Mouse (Mus musculus) liver, adult 2 months (tissue): Measurements from ENCODE around the gene 1700013G24Rik. TPM values are rescaled to one million over a fixed set of nuclear protein-coding genes. Genes with fewer than 3 reads are reported as not detected.

Experiments
- DNase-seq: peaks from one replicate; pipeline ENCODE4 v3.0.0-alpha.2; 2011; ENCODE audit warnings: low read depth, low spot score; ENCODE audit errors: extremely low read depth
- H3K27ac ChIP-seq: fragments of 200-500 bp; replicated peaks from 2 replicates; pipeline ENCODE4 v1.5.1; 2012; ENCODE audit warnings: low read depth, mild to moderate bottlenecking, control low read depth, inconsistent platforms, low read length; ENCODE audit not compliant: insufficient read depth
- H3K27me3 ChIP-seq: fragments of 200-500 bp; 2 replicates; pipeline ENCODE4 v1.6.1; 2012; ENCODE audit warnings: mild to moderate bottlenecking, moderate library complexity, low read length, inconsistent platforms; ENCODE audit not compliant: control insufficient read depth, insufficient read depth
- H3K36me3 ChIP-seq: fragments of 200-500 bp; 2 replicates; pipeline ENCODE4 v1.6.1; 2012; ENCODE audit warnings: low read length, inconsistent platforms; ENCODE audit not compliant: control insufficient read depth, insufficient read depth
- H3K4me1 ChIP-seq: fragments of 200-500 bp; 2 replicates; pipeline ENCODE4 v1.6.1; 2011; ENCODE audit warnings: low read length; ENCODE audit not compliant: control insufficient read depth, insufficient read depth
- H3K4me3 ChIP-seq: fragments of 200-500 bp; 2 replicates; pipeline ENCODE4 v1.5.1; 2011; ENCODE audit warnings: low read depth, mild to moderate bottlenecking, control low read depth, low read length, moderate library complexity; ENCODE audit not compliant: insufficient read depth
- H3K79me2 ChIP-seq: fragments of 200-500 bp; 2 replicates; pipeline ENCODE4 v1.6.1; 2012; ENCODE audit warnings: inconsistent platforms, mild to moderate bottlenecking, low read length, moderate library complexity; ENCODE audit not compliant: control insufficient read depth, insufficient read depth
- H3K9ac ChIP-seq: fragments of 200-500 bp; 2 replicates; pipeline ENCODE4 v1.6.1; 2012; ENCODE audit warnings: low read depth, mild to moderate bottlenecking, control low read depth, inconsistent platforms, low read length
- CTCF ChIP-seq: fragments of 200-500 bp; IDR thresholded peaks from 2 replicates; pipeline ENCODE4 v1.5.1; 2011; ENCODE audit warnings: low read depth, low read length, control low read depth
- POLR2A ChIP-seq: fragments of 200-500 bp; IDR thresholded peaks from 2 replicates; pipeline ENCODE4 v1.6.1; 2011; ENCODE audit warnings: low read length, control low read depth; ENCODE audit not compliant: insufficient read depth; ENCODE audit errors: extremely low read depth
- WGBS: fragments of 180-500 bp; shearing (Covaris S2); methylation state at CpG from one replicate; pipeline ENCODE4 v1.1.7; 2018; 5-methylcytosine and 5-hydroxymethylcytosine counted together
- polyA plus RNA-seq: library from polyadenylated mRNA; depleted of rRNA; stranded (reverse); fragments of >200 nt; gene quantifications from 2 replicates; pipeline ENCODE4 v1.2.3, GENCODE M21; 2012
- total RNA-seq: library from RNA; depleted of rRNA; stranded (reverse); fragments of >200 nt; gene quantifications from 2 replicates; pipeline ENCODE4 v1.2.3, GENCODE M21; 2014

1700013G24Rik gene
- total and polyA plus RNA-seq, 2 experiments, result not detected

DNA sequence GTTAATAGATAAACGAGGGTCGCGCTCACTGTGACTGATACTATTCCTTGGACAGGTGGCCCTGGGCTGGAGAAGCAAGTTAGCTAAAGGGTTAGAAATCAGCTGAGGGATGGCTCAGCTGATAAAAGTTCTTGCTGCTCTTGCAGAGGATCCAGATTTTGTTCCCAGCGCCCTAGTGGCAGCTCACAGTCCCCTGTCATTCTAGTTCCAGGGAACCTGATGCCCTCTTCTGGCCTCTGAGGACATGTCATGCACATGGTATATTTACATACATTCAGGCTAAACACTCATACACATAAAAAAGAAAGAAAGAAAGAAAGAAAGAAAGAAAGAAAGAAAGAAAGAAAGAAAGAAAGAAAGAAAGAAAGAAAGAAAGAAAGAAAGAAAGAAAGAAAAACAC, 11.8 kb upstream of the 1700013G24Rik start:
- no peak for TF ChIP-seq POLR2A
- DNase-seq, result no peak
- no peak overlapping the region for H3K4me3 ChIP-seq
- no peaks in the 10 kb centered on the region for H3K79me2 ChIP-seq
- H3K9ac ChIP-seq, result no peak overlapping the region
- no peaks in the 10 kb centered on the region for H3K27me3 ChIP-seq
- H3K4me1 ChIP-seq, result no peaks in the 10 kb centered on the region
- H3K36me3 ChIP-seq, result no peaks in the 10 kb centered on the region
- 94% methylated on average over 4 of the region's 4 CpGs for WGBS
- H3K27ac ChIP-seq, result no peak overlapping the region

DNA sequence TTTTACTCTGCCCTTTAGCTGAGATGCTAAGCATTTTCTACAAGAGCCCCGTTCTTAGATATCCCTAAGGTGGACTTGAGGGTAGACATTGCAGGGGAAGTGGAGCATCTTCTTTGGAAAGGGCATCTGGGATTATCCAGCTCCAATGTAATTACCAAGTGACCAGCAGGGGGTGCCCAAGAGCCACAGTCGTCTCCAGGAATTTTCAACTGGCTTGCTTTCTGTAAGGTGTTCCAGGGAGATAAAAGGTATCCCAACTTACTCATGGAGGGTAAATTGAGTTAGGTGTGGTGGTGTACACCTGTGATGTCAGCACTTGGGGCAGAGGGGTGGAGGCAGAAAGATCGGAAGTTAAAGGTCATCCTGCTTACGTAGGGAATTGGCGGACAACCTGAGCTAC, 9.5 kb upstream of the 1700013G24Rik start:
- no peak for TF ChIP-seq POLR2A
- TF ChIP-seq CTCF, result peak; percentile 70

DNA sequence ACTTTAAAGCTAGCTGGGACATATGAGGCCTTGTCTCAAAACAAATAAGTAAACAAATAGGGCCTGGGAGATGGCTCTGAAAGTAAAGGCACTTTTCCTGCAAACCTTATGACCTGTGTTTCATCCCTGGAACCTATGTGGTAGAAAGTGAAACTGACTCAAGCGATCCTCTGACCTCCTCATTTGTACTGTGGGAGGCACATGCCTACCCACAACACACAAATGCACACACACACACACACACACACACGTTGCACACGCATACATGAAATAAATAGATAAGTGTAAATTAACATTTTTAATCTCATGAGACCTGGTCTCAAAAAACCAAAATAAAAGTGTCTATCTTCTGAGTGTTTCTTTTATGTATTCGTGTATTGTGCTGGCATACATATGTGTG, 7.2 kb upstream of the 1700013G24Rik start:
- Histone ChIP-seq H3K79me2 (no peaks in the 10 kb centered on the region), H3K36me3 (no peaks in the 10 kb centered on the region), H3K27me3 (no peaks in the 10 kb centered on the region), H3K4me1 (no peaks in the 10 kb centered on the region), H3K27ac (no peak overlapping the region), H3K9ac (no peak overlapping the region), H3K4me3 (no peak overlapping the region)
- no peak for DNase-seq
- 84% methylated on average over 4 of the region's 4 CpGs for WGBS
- TF ChIP-seq POLR2A, result no peak
- no peak for TF ChIP-seq CTCF

More for the DNA sequence above, 9.5 kb upstream of the 1700013G24Rik start:
- WGBS, result 31% methylated on average over 5 of the region's 5 CpGs
- H3K79me2 ChIP-seq, result no peaks in the 10 kb centered on the region
- H3K4me3 ChIP-seq, result no peak overlapping the region
- no peak overlapping the region for H3K9ac ChIP-seq
- no peaks in the 10 kb centered on the region for H3K27me3 ChIP-seq
- H3K4me1 ChIP-seq, result no peaks in the 10 kb centered on the region
- DNase-seq, result peak; percentile 31
- no peaks in the 10 kb centered on the region for H3K36me3 ChIP-seq
- no peak overlapping the region for H3K27ac ChIP-seq

DNA sequence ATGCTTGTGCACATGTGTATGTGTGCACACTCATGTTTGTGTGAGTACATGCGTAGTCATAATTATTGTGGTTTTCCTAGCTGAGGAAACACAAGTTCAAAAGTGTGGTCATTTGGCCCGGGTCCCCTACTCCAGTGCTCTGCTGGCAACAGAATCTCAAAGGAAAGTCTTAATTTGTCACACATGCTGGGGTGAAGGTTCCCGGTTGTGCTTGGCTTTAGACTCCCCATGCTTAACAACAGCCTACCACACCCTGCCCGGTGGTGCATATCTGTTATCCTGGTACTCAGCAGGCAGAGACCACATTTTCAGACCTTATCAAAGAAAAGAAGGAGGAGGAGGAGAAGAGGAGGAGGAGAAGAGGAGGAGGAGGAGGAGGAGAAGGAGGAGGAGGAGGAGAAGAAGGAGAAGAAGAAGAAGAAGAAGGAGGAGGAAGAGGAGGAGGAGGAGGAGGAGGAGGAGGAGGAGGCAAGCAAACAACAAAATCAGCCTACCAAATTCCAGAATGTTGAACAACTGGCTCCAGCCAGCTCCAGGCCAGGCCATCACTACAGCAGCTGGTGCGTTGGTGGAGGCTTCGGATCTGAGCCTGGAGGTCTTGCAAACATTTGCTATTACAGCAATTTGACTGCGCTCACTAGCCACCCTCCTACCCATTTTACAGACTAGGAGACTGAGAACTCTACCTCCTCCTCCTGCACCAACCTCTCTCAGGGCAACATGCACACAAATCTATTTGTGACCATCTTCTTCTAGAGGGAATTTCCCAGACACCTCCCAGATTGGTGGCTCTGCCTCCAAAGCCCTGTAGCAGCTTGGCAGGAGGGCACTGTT, 5.5 kb upstream of the 1700013G24Rik start:
- H3K9ac ChIP-seq, result no peak overlapping the region

DNA sequence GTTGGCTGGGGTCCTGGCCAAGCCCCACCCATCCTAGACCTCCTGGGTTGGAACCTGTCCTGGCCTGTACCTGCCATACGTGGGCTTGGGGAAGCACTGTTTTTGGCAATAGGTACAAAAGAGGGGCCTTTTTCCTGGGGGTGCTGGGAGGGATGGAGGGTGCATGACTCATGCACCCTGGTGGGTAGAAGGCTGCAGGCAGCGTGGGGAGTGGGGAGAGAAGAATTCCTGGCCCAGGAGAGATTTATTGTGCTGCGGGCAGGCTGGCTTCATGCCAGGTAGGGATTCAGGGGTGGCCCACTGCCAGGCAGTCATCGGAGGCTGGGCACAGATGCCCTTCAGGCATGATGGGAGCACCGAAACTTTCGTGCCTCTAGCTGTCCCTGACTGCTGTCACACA, 4.9 kb upstream of the 1700013G24Rik start:
- Histone ChIP-seq H3K79me2 (no peaks in the 10 kb centered on the region), H3K36me3 (no peaks in the 10 kb centered on the region), H3K9ac (no peak overlapping the region), H3K4me1 (no peaks in the 10 kb centered on the region), H3K27ac (no peak overlapping the region), H3K4me3 (no peak overlapping the region), H3K27me3 (no peaks in the 10 kb centered on the region)
- 65% methylated on average over 6 of the region's 6 CpGs for WGBS
- TF ChIP-seq POLR2A (no peak), CTCF (no peak)
- no peak for DNase-seq

More for the DNA sequence above, 5.5 kb upstream of the 1700013G24Rik start:
- no peak overlapping the region for H3K4me3 ChIP-seq
- 69% methylated on average over 7 of the region's 7 CpGs for WGBS
- no peaks in the 10 kb centered on the region for H3K36me3 ChIP-seq
- DNase-seq, result no peak
- no peaks in the 10 kb centered on the region for H3K27me3 ChIP-seq
- no peak overlapping the region for H3K27ac ChIP-seq
- H3K79me2 ChIP-seq, result no peaks in the 10 kb centered on the region
- TF ChIP-seq POLR2A, result no peak
- TF ChIP-seq CTCF, result no peak
- H3K4me1 ChIP-seq, result no peaks in the 10 kb centered on the region

DNA sequence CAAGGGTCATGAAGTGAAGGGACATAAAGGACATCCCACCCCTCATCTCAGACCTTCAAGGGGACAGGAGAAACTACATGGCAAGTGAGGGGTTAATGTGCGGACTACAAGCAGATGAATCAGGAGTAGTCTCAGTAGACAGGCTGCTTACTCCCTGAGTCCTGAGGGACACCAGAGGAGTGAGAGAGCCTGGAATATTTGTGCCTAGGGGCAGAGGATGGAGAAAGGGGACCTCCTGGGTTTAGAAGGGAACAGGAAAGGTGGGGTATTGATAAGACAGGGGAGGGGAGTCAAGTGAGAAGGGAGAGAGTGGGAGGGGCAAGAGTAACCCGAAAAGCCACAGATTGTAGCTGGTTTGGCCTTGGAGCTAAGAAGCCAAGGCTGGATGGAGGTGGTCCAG, 4.4 kb upstream of the 1700013G24Rik start:
- no peak overlapping the region for H3K4me3 ChIP-seq
- H3K27me3 ChIP-seq, result no peaks in the 10 kb centered on the region
- no peak overlapping the region for H3K27ac ChIP-seq
- WGBS, result 76% methylated on average over 2 of the region's 2 CpGs
- H3K4me1 ChIP-seq, result no peaks in the 10 kb centered on the region
- no peak overlapping the region for H3K9ac ChIP-seq
- no peaks in the 10 kb centered on the region for H3K79me2 ChIP-seq
- TF ChIP-seq CTCF, result no peak
- TF ChIP-seq POLR2A, result no peak
- H3K36me3 ChIP-seq, result no peaks in the 10 kb centered on the region
- DNase-seq, result no peak
